Mouse (Mus musculus): ENCODE results near the gene Mid1.

- no peak for TF ChIP-seq CTCF (IDR thresholded peaks at IDR 0.05; ENCODE audit: control insufficient read depth, insufficient read depth, insufficient read length)
- TF ChIP-seq MYOG (IDR thresholded peaks at IDR 0.05; ENCODE audit: control insufficient read depth, extremely low read depth, insufficient read length) = no peak
- TF ChIP-seq USF1 (IDR thresholded peaks at IDR 0.05; ENCODE audit: low read depth) = no peak
- TF ChIP-seq CEBPB (IDR thresholded peaks at IDR 0.05; ENCODE audit: low read depth) = no peak
- no peak for TF ChIP-seq MAX (IDR thresholded peaks at IDR 0.05)
- TF ChIP-seq MYOD1 (IDR thresholded peaks at IDR 0.05; ENCODE audit: control insufficient read depth, insufficient read length, low read depth) = no peak
Measured at GRCm38 (mm10) chrX:169828136-169828535, 143.1 kb downstream of the Mid1 start.

Data from C2C12 (cell line).